Mouse (Mus musculus) testis, adult 2 months (tissue): Measurements from ENCODE around the gene Hsp90b1.

ENCODE experiments used
- CTCF ChIP-seq: fragments of 200-500 bp; IDR thresholded peaks from 2 replicates; pipeline ENCODE4 v1.5.1; 2012; ENCODE audit warnings: low read depth, mild to moderate bottlenecking, inconsistent platforms, low read length, moderate library complexity; ENCODE audit not compliant: control insufficient read depth, insufficient read depth, insufficient replicate concordance
- POLR2A ChIP-seq: fragments of 200-500 bp; IDR thresholded peaks from 2 replicates; pipeline ENCODE4 v1.6.1; 2012; ENCODE audit warnings: low read depth, mild to moderate bottlenecking, inconsistent platforms, low read length, moderate library complexity; ENCODE audit not compliant: control insufficient read depth

GRCm38 (mm10) chr10:86742918-86743317 lies 37.6 kb upstream of the Hsp90b1 start:
- TF ChIP-seq CTCF (no peak), POLR2A (no peak)
